Mouse (Mus musculus): ENCODE measurements around the gene Inka1. TPM values are rescaled to one million over a fixed set of nuclear protein-coding genes. Genes with fewer than 3 reads are reported as not detected.

Gene Inka1
- total and polyA plus RNA-seq, 3 experiments, result 25.2 to 30.2 (median 28.0) TPM

- Histone ChIP-seq H3K9me3 (replicated peaks; ENCODE audit: low read length) (no peaks in the 10 kb centered on the region), H3K4me2 (ENCODE audit: insufficient read depth, low read depth, poor library complexity, severe bottlenecking) (no peak overlapping the region), H3K27me3 (replicated peaks) (no peaks in the 10 kb centered on the region), H3K9ac (ENCODE audit: insufficient read depth, low read depth) (no peak overlapping the region), H3K79me2 (replicated peaks; ENCODE audit: control insufficient read depth, extremely low read depth, insufficient read depth, poor library complexity, severe bottlenecking) (no peaks in the 10 kb centered on the region), H3K4me3 (replicated peaks in 1 of 3; ENCODE audit: low read depth in 2 of 3, low read length in 2 of 3, poor library complexity in 1 of 3) (no peak overlapping the region), H3K4me1 (ENCODE audit: control insufficient read depth in 1 of 2, insufficient read depth in 2 of 2) (peaks cover 3 to 25% of the 10 kb centered on the region in 2 experiments), H3K27ac (ENCODE audit: insufficient read depth, low read depth) (no peak overlapping the region), H3K36me3 (replicated peaks in 1 of 2; ENCODE audit: control insufficient read depth in 1 of 2, insufficient read depth in 1 of 2, low read length in 1 of 2) (peaks cover 62 to 95% of the 10 kb centered on the region in 2 experiments)
- TF ChIP-seq ZC3H11A (IDR thresholded peaks at IDR 0.05; ENCODE audit: low read depth, low read length) (no peak), UBTF (IDR thresholded peaks at IDR 0.05; ENCODE audit: low read depth, low read length) (no peak), RAD21 (IDR thresholded peaks at IDR 0.05; ENCODE audit: low read depth, low read length) (no peak)
- dilution Hi-C loops (cut with MboI; ENCODE audit: extremely low pct_ligation_motif_present, extremely low pct_unique_long_range_greater_than_20kb, low sequenced_read_pairs), result no loop called here
- no peak for DNase-seq (ENCODE audit: extremely low read depth)
- in situ Hi-C loops (cut with MboI; ENCODE audit: low pct_ligation_motif_present, low pct_unique_long_range_greater_than_20kb, low sequenced_read_pairs), result loop anchor here (5.0 kb wide), 1 partner anchor 34 kb away; the partner anchor contains the start of gene Gm20662
Observed at GRCm38 (mm10) chr9:107962916-107963315, 22.8 kb downstream of the Inka1 start.

- no peaks in the 10 kb centered on the region for H3K79me2 ChIP-seq (replicated peaks; ENCODE audit: control insufficient read depth, extremely low read depth, insufficient read depth, poor library complexity, severe bottlenecking)
- no peak overlapping the region for H3K27ac ChIP-seq (ENCODE audit: insufficient read depth, low read depth)
- TF ChIP-seq MAX (IDR thresholded peaks at IDR 0.05; ENCODE audit: low read length) (no peak), MAZ (IDR thresholded peaks at IDR 0.05; ENCODE audit: low read depth, low read length) (no peak), NRF1 (IDR thresholded peaks at IDR 0.05; ENCODE audit: low read depth, low read length) (no peak), NELFE (IDR thresholded peaks at IDR 0.05; ENCODE audit: low read depth, low read length) (no peak), UBTF (IDR thresholded peaks at IDR 0.05; ENCODE audit: low read depth, low read length) (no peak), RCOR1 (conservative IDR thresholded peaks at IDR 0.05; ENCODE audit: low read depth, low read length) (no peak), CHD1 (IDR thresholded peaks at IDR 0.05; ENCODE audit: low read depth, low read length) (no peak), ZMIZ1 (IDR thresholded peaks at IDR 0.05; ENCODE audit: low read depth, low read length) (no peak), USF2 (conservative IDR thresholded peaks at IDR 0.05; ENCODE audit: low read depth, low read length) (no peak), POLR2A (IDR thresholded peaks at IDR 0.05; ENCODE audit: low read depth, low read length) (no peak), HCFC1 (IDR thresholded peaks at IDR 0.05; ENCODE audit: low read depth, low read length) (no peak), USF1 (IDR thresholded peaks at IDR 0.05; ENCODE audit: low read depth, low read length) (no peak), TCF12 (IDR thresholded peaks at IDR 0.05; ENCODE audit: low read depth, low read length) (no peak), ZKSCAN1 (IDR thresholded peaks at IDR 0.05; ENCODE audit: borderline replicate concordance, low read depth, low read length) (no peak), CTCF (conservative IDR thresholded peaks at IDR 0.05 in 1 of 2, IDR thresholded peaks at IDR 0.05 in 1 of 2; ENCODE audit: low read depth in 2 of 2, low read length in 2 of 2) (peak in 1 of 2 experiments; percentile 49; a peak in 2 of 4 replicates), RAD21 (IDR thresholded peaks at IDR 0.05; ENCODE audit: low read depth, low read length) (peak; percentile 16), JUND (conservative IDR thresholded peaks at IDR 0.05; ENCODE audit: low read depth, low read length) (no peak), BHLHE40 (IDR thresholded peaks at IDR 0.05; ENCODE audit: low read depth, low read length) (no peak), SMC3 (IDR thresholded peaks at IDR 0.05; ENCODE audit: low read depth, low read length) (0 out of 2 replicates have a peak, but pooled peaks have one; percentile 9), TBP (conservative IDR thresholded peaks at IDR 0.05; ENCODE audit: low read depth, low read length) (no peak), EP300 (IDR thresholded peaks at IDR 0.05; ENCODE audit: low read length) (no peak)
- H3K9me3 ChIP-seq (replicated peaks; ENCODE audit: low read length), result no peaks in the 10 kb centered on the region
- no peak overlapping the region for H3K4me2 ChIP-seq (ENCODE audit: insufficient read depth, low read depth, poor library complexity, severe bottlenecking)
- in situ Hi-C loops (cut with MboI; ENCODE audit: low pct_ligation_motif_present, low pct_unique_long_range_greater_than_20kb, low sequenced_read_pairs) (loop anchor here (5.0 kb wide), 1 partner anchor 35 kb away; the partner anchor contains the start of gene Gm20662), dilution Hi-C loops (cut with MboI; ENCODE audit: extremely low pct_ligation_motif_present, extremely low pct_unique_long_range_greater_than_20kb, low sequenced_read_pairs) (no loop called here)
- H3K4me1 ChIP-seq (ENCODE audit: control insufficient read depth in 1 of 2, insufficient read depth in 2 of 2), result peaks cover 3 to 25% of the 10 kb centered on the region in 2 experiments
- DNase-seq (ENCODE audit: extremely low read depth), result no peak
- no peak overlapping the region for H3K4me3 ChIP-seq (replicated peaks in 1 of 3; ENCODE audit: low read depth in 2 of 3, low read length in 2 of 3, poor library complexity in 1 of 3)
- H3K27me3 ChIP-seq (replicated peaks), result no peaks in the 10 kb centered on the region
- peaks cover 66 to 98% of the 10 kb centered on the region in 2 experiments for H3K36me3 ChIP-seq (replicated peaks in 1 of 2; ENCODE audit: control insufficient read depth in 1 of 2, insufficient read depth in 1 of 2, low read length in 1 of 2)
- no peak overlapping the region for H3K9ac ChIP-seq (ENCODE audit: insufficient read depth, low read depth)
Observed at GRCm38 (mm10) chr9:107961881-107962280, 23.8 kb downstream of the Inka1 start.

All from CH12.LX (cell line).